Mouse (Mus musculus): ENCODE measurements around the gene Pigw. TPM values are rescaled to one million over a fixed set of nuclear protein-coding genes. Genes with fewer than 3 reads are reported as not detected.

The Pigw gene
- polyA plus RNA-seq, 1 experiment from 2014 or later: 3.1 TPM

GRCm38 (mm10) chr11:84827492-84827891, 52.6 kb downstream of the Pigw start:
- H3K9ac ChIP-seq (ENCODE audit: low read length): no peak overlapping the region
- peaks cover 5% of the 10 kb centered on the region; the same call in 1 of the 2 replicates for H3K36me3 ChIP-seq (ENCODE audit: control insufficient read depth, insufficient read depth, low read length)
- 0 out of 2 replicates have a peak, but pooled peaks cover 3% of the 10 kb centered on the region for H3K4me1 ChIP-seq (ENCODE audit: control insufficient read depth, insufficient read depth, low read length)
- ATAC-seq (ENCODE audit: insufficient number of reproducible peaks, low FRiP score, low TSS enrichment, low read depth) (no peak), DNase-seq (ENCODE audit: low spot score) (no peak)
- H3K9me3 ChIP-seq (ENCODE audit: control insufficient read depth, low read length): no peaks in the 10 kb centered on the region
- H3K27me3 ChIP-seq (ENCODE audit: control insufficient read depth, insufficient read depth, low read length): no peaks in the 10 kb centered on the region
- H3K27ac ChIP-seq (replicated peaks; ENCODE audit: low read depth, low read length): no peak overlapping the region
- no peak overlapping the region for H3K4me3 ChIP-seq (ENCODE audit: low read depth, low read length)
- no peak overlapping the region for H3K4me2 ChIP-seq (ENCODE audit: low read depth, severe bottlenecking)

Small RNA genes within 50 kb of the gene (microRNA-seq; reads per million reads assigned to microRNA genes)
- gene Gm23564: not detected

Other genes starting within 250 kb of the Pigw start
- gene Mrm1, start 60.8 kb downstream of the Pigw start, polyA plus RNA-seq (2014; fragmentation: Nextera tagmentation; extraction: Ambion mirVana): 5.9 and 8.1 TPM in 2 replicates
- 11.2 and 13.9 TPM in 2 replicates for gene Dhrs11, start 51.3 kb downstream of the Pigw start, polyA plus RNA-seq (2014; fragmentation: Nextera tagmentation; extraction: Ambion mirVana)
- 69.3 and 69.8 TPM in 2 replicates for gene Ggnbp2, start 9.5 kb downstream of the Pigw start, polyA plus RNA-seq (2014; fragmentation: Nextera tagmentation; extraction: Ambion mirVana)
- 12.3 and 13.4 TPM in 2 replicates for gene Myo19, start 137 bp downstream of the Pigw start, polyA plus RNA-seq (2014; fragmentation: Nextera tagmentation; extraction: Ambion mirVana)
- gene Znhit3, start 36.1 kb upstream of the Pigw start, polyA plus RNA-seq (2014; fragmentation: Nextera tagmentation; extraction: Ambion mirVana): 72.4 and 73.5 TPM in 2 replicates
- gene Car4, start 77.5 kb upstream of the Pigw start, polyA plus RNA-seq (2014; fragmentation: Nextera tagmentation; extraction: Ambion mirVana): 0.17 TPM in 1 of 2 replicates, not detected in the other